Mouse (Mus musculus): ENCODE data around the gene Wfdc6b. TPM values are rescaled to one million over a fixed set of nuclear protein-coding genes. Genes with fewer than 3 reads are reported as not detected.

Gene Wfdc6b
- total RNA-seq, 2 experiments from 2014 or later, result not detected

DNA sequence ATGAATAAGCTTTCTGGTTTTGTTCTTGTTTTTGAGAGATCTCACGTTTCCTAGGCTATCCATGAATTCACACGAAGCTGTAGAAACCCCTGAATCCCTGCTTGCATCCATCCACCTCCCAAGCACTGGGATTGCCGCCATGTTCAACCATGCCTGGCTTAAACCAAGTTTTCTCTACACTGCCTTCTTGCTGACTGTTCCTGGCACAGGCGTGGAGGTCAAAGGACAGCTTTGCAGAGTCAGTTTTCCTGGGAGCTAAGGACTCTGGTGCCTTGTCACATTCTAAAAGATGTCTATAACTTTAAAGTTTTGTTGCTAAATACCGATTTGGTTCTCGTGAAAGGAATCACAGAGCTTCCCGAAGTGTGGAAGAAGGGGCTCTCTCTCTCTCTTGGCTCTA is 51.5 kb downstream of the Wfdc6b start:
- intact Hi-C loops (cut with DNase I), result no loop called here
- DNase-seq, result no peak

Other genes with a start within 250 kb of the Wfdc6b start
- gene Slpi, start 224.4 kb upstream of the Wfdc6b start, total RNA-seq (2021), result 1 to 10 TPM in 1 of 2 experiments, not detected in 1; 1.1 TPM
- not detected for gene Rbpjl, start 210.4 kb upstream of the Wfdc6b start, total RNA-seq (2021)
- gene Matn4, start 208.4 kb upstream of the Wfdc6b start, total RNA-seq (2021), result 1 to 10 TPM; 1.5 to 1.7 TPM
- gene Sdc4, start 169.6 kb upstream of the Wfdc6b start, total RNA-seq (2021), result 10 to 100 TPM; 36.5 to 50.3 TPM
- 10 to 100 TPM; 17.2 to 20.3 TPM for gene Sys1, start 156.6 kb upstream of the Wfdc6b start, total RNA-seq (2021)
- gene Gm20458, start 152.6 kb upstream of the Wfdc6b start, total RNA-seq (2021), result 1 to 10 TPM; 2.5 to 5.3 TPM
- gene Trp53tg5, start 139.8 kb upstream of the Wfdc6b start, total RNA-seq (2021), result not detected
- gene Dbndd2, start 127.4 kb upstream of the Wfdc6b start, total RNA-seq (2021), result 10 to 100 TPM; 24.6 to 25.8 TPM
- 10 to 100 TPM; 31.8 to 32.5 TPM for gene Pigt, start 116.0 kb upstream of the Wfdc6b start, total RNA-seq (2021)
- under 1 TPM in 1 of 2 experiments, not detected in 1; 0.71 TPM for gene Wfdc2, start 51.1 kb upstream of the Wfdc6b start, total RNA-seq (2021)
- gene Spint3, start 40.1 kb upstream of the Wfdc6b start, total RNA-seq (2021), result not detected
- gene Wfdc6a, start 28.1 kb upstream of the Wfdc6b start, total RNA-seq (2021), result not detected
- not detected for gene Eppin, start 19.9 kb upstream of the Wfdc6b start, total RNA-seq (2021)
- not detected for gene Wfdc8, start 104 bp downstream of the Wfdc6b start, total RNA-seq (2021)
- not detected for gene Wfdc16, start 25.3 kb downstream of the Wfdc6b start, total RNA-seq (2021)
- not detected for gene Wfdc10, start 42.5 kb downstream of the Wfdc6b start, total RNA-seq (2021)
- not detected for gene Wfdc9, start 43.1 kb downstream of the Wfdc6b start, total RNA-seq (2021)
- not detected for gene Wfdc11, start 60.6 kb downstream of the Wfdc6b start, total RNA-seq (2021)
- not detected for gene Wfdc13, start 71.6 kb downstream of the Wfdc6b start, total RNA-seq (2021)
- gene Spint4, start 85.0 kb downstream of the Wfdc6b start, total RNA-seq (2021), result not detected
- not detected for gene Spint5, start 101.8 kb downstream of the Wfdc6b start, total RNA-seq (2021)
- gene Wfdc3, start 132.4 kb downstream of the Wfdc6b start, total RNA-seq (2021), result not detected
- gene Dnttip1, start 132.5 kb downstream of the Wfdc6b start, total RNA-seq (2021), result 10 to 100 TPM; 15.8 to 18.1 TPM
- gene Ube2c, start 156.4 kb downstream of the Wfdc6b start, total RNA-seq (2021), result 1 to 10 TPM; 1.0 to 1.4 TPM
- over 10,000 TPM; 16,945 to 17,744 TPM for gene Tnnc2, start 166.4 kb downstream of the Wfdc6b start, total RNA-seq (2021)
- gene Snx21, start 172.3 kb downstream of the Wfdc6b start, total RNA-seq (2021), result 10 to 100 TPM; 18.1 to 20.8 TPM
- gene Acot8, start 191.4 kb downstream of the Wfdc6b start, total RNA-seq (2021), result 1 to 10 TPM; 6.9 to 8.6 TPM
- gene Zswim3, start 191.6 kb downstream of the Wfdc6b start, total RNA-seq (2021), result 1 to 10 TPM; 1.2 TPM
- 1 to 10 TPM; 3.0 to 4.6 TPM for gene Zswim1, start 209.2 kb downstream of the Wfdc6b start, total RNA-seq (2021)
- under 1 TPM in 1 of 2 experiments, not detected in 1; 0.36 TPM for gene Spata25, start 215.0 kb downstream of the Wfdc6b start, total RNA-seq (2021)
- gene Ctsa, start 219.4 kb downstream of the Wfdc6b start, total RNA-seq (2021), result 10 to 100 TPM; 45.6 to 49.4 TPM
- gene Neurl2, start 219.9 kb downstream of the Wfdc6b start, total RNA-seq (2021), result 10 to 100 TPM; 35.8 to 36.3 TPM
- 10 to 100 TPM; 15.3 to 15.7 TPM for gene Pltp, start 244.2 kb downstream of the Wfdc6b start, total RNA-seq (2021)